Mouse (Mus musculus) spleen, embryonic (tissue): ENCODE results near the gene Olfr701.

ENCODE experiments used
- CTCF ChIA-PET: fragments of 350-600 bp; sonication (Branson Sonifier 250); formaldehyde crosslinking; loops from one replicate; lab custom pipeline; 2022; lab: Charles Lee

The Olfr701 gene

GRCm38 (mm10) chr7:106813829-106814228 lies at the start of gene Olfr701:
Gene Olfr701 (plus strand): TSS chr7:106814129.
- CTCF ChIA-PET: no interaction called here

GRCm38 (mm10) chr7:106788330-106788729 lies 25.6 kb upstream of the Olfr701 start:
- CTCF ChIA-PET: interaction anchor here (0.6 kb wide), 1 partner anchor 15 kb away, joined by 4 read pairs; no protein-coding TSS in a partner anchor

- CTCF ChIA-PET: interaction anchor here (0.6 kb wide), 1 partner anchor 154 kb away, joined by 3 read pairs; no protein-coding TSS in a partner anchor
Observed at GRCm38 (mm10) chr7:106793098-106793497, 20.8 kb upstream of the Olfr701 start, which contains the start of gene Olfr699. Gene Olfr699 (minus strand): TSS chr7:106793198.

- CTCF ChIA-PET: no interaction called here
Observed at GRCm38 (mm10) chr7:106808734-106809133, 5.2 kb upstream of the Olfr701 start, which contains the start of gene Olfr700. Gene Olfr700 (minus strand): TSS chr7:106808834.

GRCm38 (mm10) chr7:106815775-106816174 lies 1.8 kb downstream of the Olfr701 start:
- CTCF ChIA-PET: no interaction called here

GRCm38 (mm10) chr7:106818414-106818813 lies 4.5 kb downstream of the Olfr701 start:
- CTCF ChIA-PET: no interaction called here

- CTCF ChIA-PET: no interaction called here
Observed at GRCm38 (mm10) chr7:106833793-106834192, 19.9 kb downstream of the Olfr701 start, which contains the start of gene Olfr702. Gene Olfr702 (minus strand): TSS chr7:106833893.

- CTCF ChIA-PET: no interaction called here
Observed at GRCm38 (mm10) chr7:106843060-106843459, 29.1 kb downstream of the Olfr701 start, which contains the start of gene Olfr703. Gene Olfr703 (plus strand): TSS chr7:106843360.

GRCm38 (mm10) chr7:106862885-106863284 lies 49.0 kb downstream of the Olfr701 start, which contains the start of gene Olfr704:
Gene Olfr704 (plus strand): TSS chr7:106863185.
- CTCF ChIA-PET: no interaction called here
